Mouse (Mus musculus): ENCODE data around the gene Olfr1380. TPM values are rescaled to one million over a fixed set of nuclear protein-coding genes. Genes with fewer than 3 reads are reported as not detected.
A peak's percentile ranks its signal among the peaks of the same experiment; 100 is the strongest.
"Not testable (repeated sequence)": the region's sequence is repeated elsewhere in the genome, so short reads cannot be mapped to it uniquely, and the experiment has no call there.

Olfr1380 gene
- polyA plus RNA-seq, 1 experiment from 2014 or later, result not detected

- no peaks in the 10 kb centered on the region for H3K4me1 ChIP-seq (replicated peaks; ENCODE audit: control insufficient read depth, insufficient read depth, low read length)
- no peak overlapping the region for H3K27ac ChIP-seq
- H3K27me3 ChIP-seq (ENCODE audit: control insufficient read depth, insufficient read depth, low read length), result no peaks in the 10 kb centered on the region
- H3K4me3 ChIP-seq (replicated peaks; ENCODE audit: low read length), result no peak overlapping the region
- ATAC-seq (ENCODE audit: low FRiP score), result no peak
- H3K36me3 ChIP-seq (replicated peaks; ENCODE audit: control insufficient read depth, insufficient read depth), result no peaks in the 10 kb centered on the region
- DNase-seq (ENCODE audit: low spot score), result no peak
- H3K4me2 ChIP-seq (replicated peaks), result no peak overlapping the region
- H3K9me3 ChIP-seq (ENCODE audit: control insufficient read depth, low read length), result no peaks in the 10 kb centered on the region
- no peak overlapping the region for H3K9ac ChIP-seq
- WGBS, result 91% methylated on average over 18 of the region's 19 CpGs
Measured at GRCm38 (mm10) chr11:49590213-49590612, 33.5 kb downstream of the Olfr1380 start.

DNA sequence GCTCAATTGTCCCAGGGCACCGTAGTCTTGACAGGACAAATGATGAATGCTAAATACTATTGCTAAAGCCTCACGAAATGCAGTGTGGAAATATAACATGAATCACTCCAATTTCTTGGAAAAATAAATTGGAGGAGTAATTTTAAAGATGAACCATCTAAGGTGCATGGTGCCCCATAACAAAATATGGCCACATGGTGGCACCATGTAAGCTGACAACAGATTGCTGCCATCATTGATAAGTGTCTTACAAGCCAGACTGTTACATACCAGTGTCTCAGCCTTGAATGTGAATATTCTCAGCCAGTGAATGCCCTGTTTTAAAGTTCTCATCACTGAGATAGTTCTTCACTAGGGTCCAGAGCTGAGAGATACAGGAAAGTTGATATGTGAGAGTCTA, 40.5 kb downstream of the Olfr1380 start:
- H3K4me1 ChIP-seq (replicated peaks; ENCODE audit: control insufficient read depth, insufficient read depth, low read length); H3K27ac ChIP-seq; H3K9ac ChIP-seq; H3K27me3 ChIP-seq (ENCODE audit: control insufficient read depth, insufficient read depth, low read length); H3K9me3 ChIP-seq (ENCODE audit: control insufficient read depth, low read length); ATAC-seq (ENCODE audit: low FRiP score); DNase-seq (ENCODE audit: low spot score); H3K4me3 ChIP-seq (replicated peaks; ENCODE audit: low read length); H3K36me3 ChIP-seq (replicated peaks; ENCODE audit: control insufficient read depth, insufficient read depth); H3K4me2 ChIP-seq (replicated peaks): not testable (repeated sequence)
- 69% methylated on average over 2 of the region's 2 CpGs for WGBS

DNA sequence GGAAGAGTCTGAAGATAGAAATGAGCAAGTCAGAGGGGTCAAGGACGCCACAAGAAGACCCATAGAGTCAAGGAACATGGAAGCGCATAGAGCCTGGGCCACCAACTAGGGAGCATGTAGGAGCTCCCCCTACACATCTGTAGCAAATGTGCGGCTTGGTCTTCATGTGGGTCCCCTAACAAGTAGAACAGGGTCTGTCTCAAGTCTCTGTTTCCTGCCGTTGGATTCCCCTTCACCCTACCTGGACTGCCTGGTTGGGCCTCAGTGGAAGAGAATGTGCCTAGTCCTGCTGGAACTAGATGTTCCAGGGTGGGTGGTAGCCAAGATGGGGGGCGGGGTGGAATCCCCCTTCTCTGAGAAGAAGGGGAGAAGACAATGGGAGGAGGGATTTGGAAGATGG, 51.6 kb downstream of the Olfr1380 start:
- H3K27ac ChIP-seq; H3K36me3 ChIP-seq (replicated peaks; ENCODE audit: control insufficient read depth, insufficient read depth); DNase-seq (ENCODE audit: low spot score); H3K4me1 ChIP-seq (replicated peaks; ENCODE audit: control insufficient read depth, insufficient read depth, low read length); H3K9ac ChIP-seq; H3K9me3 ChIP-seq (ENCODE audit: control insufficient read depth, low read length); H3K4me3 ChIP-seq (replicated peaks; ENCODE audit: low read length); H3K4me2 ChIP-seq (replicated peaks); ATAC-seq (ENCODE audit: low FRiP score): not testable (repeated sequence)
- H3K27me3 ChIP-seq (ENCODE audit: control insufficient read depth, insufficient read depth, low read length), result peaks cover 36% of the 10 kb centered on the region
- 89% methylated on average over 5 of the region's 5 CpGs for WGBS

DNA sequence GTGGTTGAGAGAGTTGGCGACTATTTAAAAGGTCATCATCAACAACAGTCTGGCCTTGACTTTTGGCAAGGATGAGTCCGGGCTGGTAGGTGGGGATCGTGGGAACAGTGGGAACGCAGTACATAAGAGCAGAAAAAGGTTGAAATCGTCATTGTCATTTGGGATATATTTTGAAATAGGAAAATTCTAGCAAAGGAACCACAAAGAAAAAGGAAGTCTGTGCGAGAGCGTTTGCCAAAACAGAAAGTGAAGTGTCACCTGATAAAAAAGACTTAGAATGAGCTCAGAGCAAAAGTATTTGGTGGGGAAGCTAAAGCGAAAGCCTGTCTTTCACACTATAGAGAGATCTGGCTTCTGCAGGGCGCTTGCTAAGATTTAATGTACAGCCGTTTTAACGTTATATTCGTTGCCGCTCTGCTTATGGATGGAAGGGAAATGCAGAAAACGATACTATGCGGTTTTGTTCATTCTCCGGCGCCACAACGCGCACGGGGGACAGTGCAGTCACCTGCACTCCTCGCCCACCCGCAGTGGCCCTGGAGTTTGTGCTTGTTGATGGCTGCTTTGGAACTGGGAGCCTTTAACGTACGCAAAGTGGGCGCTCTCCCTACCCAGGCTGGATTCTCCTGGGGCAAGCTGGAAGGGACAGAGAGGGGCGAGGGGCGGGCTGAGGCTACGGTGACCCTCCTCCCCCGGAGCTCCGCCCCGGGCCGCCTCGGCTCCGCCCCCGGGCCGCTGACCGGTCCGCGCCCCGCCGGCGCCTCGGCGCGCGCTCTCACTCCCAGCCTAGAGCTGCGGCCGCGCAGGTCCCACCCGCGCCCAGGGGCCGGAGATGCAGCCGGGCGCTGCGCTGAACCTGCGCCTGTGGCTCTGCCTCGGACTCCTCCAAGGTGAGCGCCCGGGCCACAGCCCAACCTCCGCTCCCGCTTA, 52.5 kb downstream of the Olfr1380 start, which contains the start of gene Flt4:
Flt4 (plus strand) TSS at position 326 of the 930 bp plus-strand sequence.
- H3K4me2 ChIP-seq (replicated peaks), result peak within 1 kb of the TSS; percentile 68
- ATAC-seq (ENCODE audit: low FRiP score) (peak; percentile 67), DNase-seq (ENCODE audit: low spot score) (peak; percentile 25)
- H3K27ac ChIP-seq; H3K4me1 ChIP-seq (replicated peaks; ENCODE audit: control insufficient read depth, insufficient read depth, low read length); H3K9me3 ChIP-seq (ENCODE audit: control insufficient read depth, low read length); H3K36me3 ChIP-seq (replicated peaks; ENCODE audit: control insufficient read depth, insufficient read depth): not testable (repeated sequence)
- peak within 1 kb of the TSS; percentile 38 for H3K4me3 ChIP-seq (replicated peaks; ENCODE audit: low read length)
- H3K9ac ChIP-seq, result peak within 1 kb of the TSS; percentile 47; the same call in 1 of the 2 replicates
- peaks cover 36% of the 10 kb centered on the region for H3K27me3 ChIP-seq (ENCODE audit: control insufficient read depth, insufficient read depth, low read length)
- WGBS, result 6% methylated on average over 48 of the region's 61 CpGs

- H3K4me1 ChIP-seq (replicated peaks; ENCODE audit: control insufficient read depth, insufficient read depth, low read length); H3K9me3 ChIP-seq (ENCODE audit: control insufficient read depth, low read length); H3K36me3 ChIP-seq (replicated peaks; ENCODE audit: control insufficient read depth, insufficient read depth); H3K27ac ChIP-seq; DNase-seq (ENCODE audit: low spot score): not testable (repeated sequence)
- 2% methylated on average over 49 of the region's 52 CpGs for WGBS
- Histone ChIP-seq H3K4me2 (replicated peaks) (peak overlapping the region; percentile 68), H3K27me3 (ENCODE audit: control insufficient read depth, insufficient read depth, low read length) (peaks cover 41% of the 10 kb centered on the region), H3K9ac (peak overlapping the region; percentile 47; the same call in 1 of the 2 replicates), H3K4me3 (replicated peaks; ENCODE audit: low read length) (peak overlapping the region; percentile 38)
- peak; percentile 17; the same call in 1 of the 2 replicates for ATAC-seq (ENCODE audit: low FRiP score)
Measured at GRCm38 (mm10) chr11:49609868-49610824, 53.5 kb downstream of the Olfr1380 start.

GRCm38 (mm10) chr11:49611349-49611748, 54.7 kb downstream of the Olfr1380 start:
- DNase-seq (ENCODE audit: low spot score); H3K9me3 ChIP-seq (ENCODE audit: control insufficient read depth, low read length); H3K9ac ChIP-seq; ATAC-seq (ENCODE audit: low FRiP score); H3K27ac ChIP-seq; H3K36me3 ChIP-seq (replicated peaks; ENCODE audit: control insufficient read depth, insufficient read depth); H3K4me2 ChIP-seq (replicated peaks); H3K4me1 ChIP-seq (replicated peaks; ENCODE audit: control insufficient read depth, insufficient read depth, low read length); H3K4me3 ChIP-seq (replicated peaks; ENCODE audit: low read length): not testable (repeated sequence)
- H3K27me3 ChIP-seq (ENCODE audit: control insufficient read depth, insufficient read depth, low read length), result peaks cover 41% of the 10 kb centered on the region
- WGBS, result 22% methylated on average over 3 of the region's 3 CpGs

GRCm38 (mm10) chr11:49612154-49612553, 55.5 kb downstream of the Olfr1380 start:
- ATAC-seq (ENCODE audit: low FRiP score) (no peak), DNase-seq (ENCODE audit: low spot score) (no peak)
- H3K4me1 ChIP-seq (replicated peaks; ENCODE audit: control insufficient read depth, insufficient read depth, low read length), result 0 out of 2 replicates have a peak, but pooled peaks cover 3% of the 10 kb centered on the region
- no peaks in the 10 kb centered on the region for H3K9me3 ChIP-seq (ENCODE audit: control insufficient read depth, low read length)
- H3K4me3 ChIP-seq (replicated peaks; ENCODE audit: low read length), result no peak overlapping the region
- WGBS, result 57% methylated on average over 3 of the region's 3 CpGs
- peaks cover 44% of the 10 kb centered on the region for H3K27me3 ChIP-seq (ENCODE audit: control insufficient read depth, insufficient read depth, low read length)
- H3K27ac ChIP-seq, result no peak overlapping the region
- H3K9ac ChIP-seq, result no peak overlapping the region
- H3K4me2 ChIP-seq (replicated peaks), result no peak overlapping the region
- H3K36me3 ChIP-seq (replicated peaks; ENCODE audit: control insufficient read depth, insufficient read depth), result no peaks in the 10 kb centered on the region

DNA sequence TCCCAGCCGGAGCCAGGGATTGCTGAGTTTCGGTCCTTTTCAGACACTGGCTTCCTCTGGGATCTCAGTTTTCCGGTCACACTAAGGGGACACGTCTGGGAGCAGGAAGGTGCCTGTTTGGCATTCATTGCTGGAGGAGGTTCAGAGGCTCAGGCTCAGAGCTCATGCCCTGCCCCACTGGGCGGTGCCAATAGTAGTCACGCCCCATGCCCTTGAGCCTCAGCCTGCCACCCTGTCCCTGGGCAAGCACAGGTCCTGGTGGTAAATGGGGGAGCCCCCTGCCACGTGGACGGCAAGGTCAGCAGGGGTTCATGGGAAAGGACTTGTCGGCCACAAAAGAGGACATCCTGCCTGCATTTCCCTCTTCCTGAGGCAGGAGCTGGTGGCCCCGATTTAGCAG, 56.7 kb downstream of the Olfr1380 start:
- H3K27me3 ChIP-seq (ENCODE audit: control insufficient read depth, insufficient read depth, low read length), result peaks cover 39% of the 10 kb centered on the region
- H3K9ac ChIP-seq, result no peak overlapping the region
- DNase-seq (ENCODE audit: low spot score), result no peak

More for the DNA sequence above, 56.7 kb downstream of the Olfr1380 start:
- Histone ChIP-seq H3K4me1 (replicated peaks; ENCODE audit: control insufficient read depth, insufficient read depth, low read length) (0 out of 2 replicates have a peak, but pooled peaks cover 3% of the 10 kb centered on the region), H3K4me3 (replicated peaks; ENCODE audit: low read length) (no peak overlapping the region), H3K36me3 (replicated peaks; ENCODE audit: control insufficient read depth, insufficient read depth) (no peaks in the 10 kb centered on the region), H3K4me2 (replicated peaks) (no peak overlapping the region), H3K9me3 (ENCODE audit: control insufficient read depth, low read length) (no peaks in the 10 kb centered on the region), H3K27ac (no peak overlapping the region)
- WGBS, result 14% methylated on average over 10 of the region's 10 CpGs
- ATAC-seq (ENCODE audit: low FRiP score), result no peak

Measured in hindbrain, embryonic 14.5 days (tissue).